Mouse (Mus musculus): ENCODE results near the gene Gps2.
A peak's percentile ranks its signal among the peaks of the same experiment; 100 is the strongest.
"Not testable (repeated sequence)": the region's sequence is repeated elsewhere in the genome, so short reads cannot be mapped to it uniquely, and the experiment has no call there.

Gps2 gene

GRCm38 (mm10) chr11:69936714-69937347, 23.1 kb downstream of the Gps2 start:
- no peak for DNase-seq (ENCODE audit: low spot score)

- DNase-seq (ENCODE audit: low spot score): no peak
These were observed 23.7 kb downstream of the Gps2 start for GRCm38 (mm10) chr11:69937385-69937784.

- DNase-seq (ENCODE audit: low spot score): no peak
These were observed 24.1 kb downstream of the Gps2 start for GRCm38 (mm10) chr11:69937834-69938233.

- no peak for DNase-seq (ENCODE audit: low spot score)
These were observed 24.8 kb downstream of the Gps2 start for GRCm38 (mm10) chr11:69938401-69938979.

- DNase-seq (ENCODE audit: low spot score): no peak
These were observed 25.5 kb downstream of the Gps2 start for GRCm38 (mm10) chr11:69939181-69939580.

GRCm38 (mm10) chr11:69939731-69940130, 26.0 kb downstream of the Gps2 start:
- no peak for DNase-seq (ENCODE audit: low spot score)

- no peak for DNase-seq (ENCODE audit: low spot score)
These were observed 27.3 kb downstream of the Gps2 start for GRCm38 (mm10) chr11:69940962-69941361.

- no peak for DNase-seq (ENCODE audit: low spot score)
These were observed 31.5 kb downstream of the Gps2 start for GRCm38 (mm10) chr11:69945216-69945615.

- no peak for DNase-seq (ENCODE audit: low spot score)
These were observed 32.6 kb downstream of the Gps2 start for GRCm38 (mm10) chr11:69945997-69946891.

GRCm38 (mm10) chr11:69947337-69948065, 33.8 kb downstream of the Gps2 start:
- no peak for DNase-seq (ENCODE audit: low spot score)

- peak; percentile 70 for DNase-seq (ENCODE audit: low spot score)
These were observed 34.5 kb downstream of the Gps2 start, which contains the start of gene Slc2a4 for GRCm38 (mm10) chr11:69948066-69948762. Gene Slc2a4, minus strand, starts transcription at chr11:69948188.

- peak; percentile 72 for DNase-seq (ENCODE audit: low spot score)
These were observed 35.1 kb downstream of the Gps2 start for GRCm38 (mm10) chr11:69948763-69949150.

- no peak for DNase-seq (ENCODE audit: low spot score)
These were observed 37.2 kb downstream of the Gps2 start for GRCm38 (mm10) chr11:69950807-69951459.

GRCm38 (mm10) chr11:69952274-69952673, 38.6 kb downstream of the Gps2 start:
- no peak for DNase-seq (ENCODE audit: low spot score)

GRCm38 (mm10) chr11:69953267-69953915, 39.7 kb downstream of the Gps2 start:
- no peak for DNase-seq (ENCODE audit: low spot score)

- DNase-seq (ENCODE audit: low spot score): not testable (repeated sequence)
These were observed 41.9 kb downstream of the Gps2 start for GRCm38 (mm10) chr11:69955618-69956017.

- DNase-seq (ENCODE audit: low spot score): no peak
These were observed 42.5 kb downstream of the Gps2 start for GRCm38 (mm10) chr11:69956218-69956617.

- DNase-seq (ENCODE audit: low spot score): no peak
These were observed 46.9 kb downstream of the Gps2 start for GRCm38 (mm10) chr11:69960616-69961015.

- DNase-seq (ENCODE audit: low spot score): no peak
These were observed 48.2 kb downstream of the Gps2 start for GRCm38 (mm10) chr11:69961841-69962240.

GRCm38 (mm10) chr11:69964650-69965270, 51.1 kb downstream of the Gps2 start, which contains the start of gene Cldn7:
Gene Cldn7, plus strand, starts transcription at chr11:69964779.
- no peak for DNase-seq (ENCODE audit: low spot score)
